Mouse (Mus musculus) MN1 (cell line): ENCODE data around the gene Dst.

ENCODE experiments used
- DNase-seq: peaks from one replicate; pipeline ENCODE4 v3.0.0-alpha.2; 2016; ENCODE audit warnings: low spot score

Gene Dst

GRCm38 (mm10) chr1:34102604-34103003 lies 194.6 kb downstream of the Dst start:
- DNase-seq: no peak

- no peak for DNase-seq
Measured at GRCm38 (mm10) chr1:34103176-34103575, 195.2 kb downstream of the Dst start.

DNA sequence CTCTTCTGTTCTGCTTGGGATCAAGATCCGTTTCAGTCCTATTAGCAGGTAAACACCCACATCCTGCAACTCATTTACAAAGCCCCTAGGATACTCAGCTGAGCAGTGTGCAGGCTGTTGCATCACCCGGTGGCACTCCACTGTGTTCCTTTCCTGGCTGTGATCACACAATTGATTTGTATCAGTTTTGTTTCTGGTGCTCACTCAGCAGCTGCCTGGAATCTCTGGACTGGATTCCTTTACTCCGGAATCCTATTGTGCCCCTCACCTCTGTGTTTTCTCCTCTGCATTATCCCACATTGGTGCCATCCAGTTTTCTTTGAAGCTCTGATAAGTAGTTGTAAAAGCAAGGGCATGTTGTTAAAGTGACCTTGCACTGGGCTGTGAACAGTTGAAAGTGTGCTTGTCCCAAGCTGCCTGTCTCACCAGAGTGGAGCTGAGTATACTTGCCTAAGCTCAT lies 195.7 kb downstream of the Dst start:
- DNase-seq: peak; percentile 89

GRCm38 (mm10) chr1:34104846-34105245 lies 196.8 kb downstream of the Dst start:
- no peak for DNase-seq

DNA sequence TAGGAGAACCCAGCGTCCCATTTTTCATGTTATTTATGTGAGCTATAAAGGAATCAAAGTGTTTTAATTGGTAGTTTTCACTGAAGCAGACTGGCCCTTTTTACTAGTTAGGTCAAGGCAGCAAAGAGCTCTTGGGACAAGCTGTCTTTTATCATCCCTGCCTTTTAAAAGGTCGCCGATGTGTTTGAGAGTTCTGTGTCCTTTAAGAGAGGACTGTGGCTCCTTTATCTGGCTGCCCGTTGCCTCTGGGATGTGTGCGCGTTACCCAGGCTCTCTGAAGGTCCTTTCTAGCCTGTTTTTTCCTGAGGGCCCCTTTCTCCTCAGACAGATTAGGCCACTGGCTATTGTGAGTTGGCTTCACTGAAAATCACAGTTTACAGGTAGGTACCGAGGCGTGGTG lies 198.6 kb downstream of the Dst start:
- DNase-seq: no peak

DNA sequence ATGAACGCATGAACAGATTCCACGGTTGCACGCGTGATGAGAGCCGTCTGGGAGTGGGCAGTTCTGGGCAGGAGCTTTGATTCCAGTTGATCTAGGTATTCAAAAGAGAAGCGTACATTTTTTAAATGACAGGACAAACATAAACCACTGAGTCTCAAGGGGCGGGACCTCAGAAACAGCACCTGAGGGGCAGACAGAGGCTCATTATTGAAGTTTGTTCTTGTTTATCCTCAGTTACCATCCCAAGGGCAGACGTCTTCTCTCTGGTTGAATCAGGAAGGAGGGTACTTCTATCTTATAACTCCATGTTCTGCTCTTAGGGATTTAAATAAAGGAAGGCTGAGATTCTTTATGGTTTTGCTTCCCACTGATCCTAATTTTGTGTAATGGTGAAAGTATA lies 199.1 kb downstream of the Dst start:
- DNase-seq: no peak

- no peak for DNase-seq
Measured at GRCm38 (mm10) chr1:34109599-34110210, 201.7 kb downstream of the Dst start.

GRCm38 (mm10) chr1:34110862-34111261 lies 202.8 kb downstream of the Dst start:
- no peak for DNase-seq

GRCm38 (mm10) chr1:34111954-34112353 lies 203.9 kb downstream of the Dst start:
- DNase-seq: no peak

DNA sequence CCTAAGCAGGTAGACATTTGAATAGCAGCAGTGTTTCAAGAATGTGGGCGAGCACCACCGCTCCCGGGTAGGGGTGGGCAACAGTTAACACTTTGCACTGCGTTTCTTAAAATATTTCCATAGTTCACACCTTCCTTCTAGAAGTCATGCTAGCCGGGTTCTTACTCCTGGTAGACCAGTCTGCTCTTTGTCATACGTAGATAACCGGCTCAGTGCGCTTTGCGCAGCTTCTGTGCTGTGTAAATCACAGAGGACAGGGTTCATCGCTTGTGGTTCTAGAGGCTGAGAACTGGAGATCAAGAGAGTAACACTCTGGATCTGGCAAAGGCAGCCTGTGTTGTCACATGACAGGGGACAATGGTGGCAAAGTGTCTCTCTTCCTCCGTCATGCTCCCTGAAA lies 208.4 kb downstream of the Dst start:
- no peak for DNase-seq

- DNase-seq: no peak
Measured at GRCm38 (mm10) chr1:34117056-34117455, 209.0 kb downstream of the Dst start.

GRCm38 (mm10) chr1:34117709-34118108 lies 209.7 kb downstream of the Dst start:
- DNase-seq: peak; percentile 48

DNA sequence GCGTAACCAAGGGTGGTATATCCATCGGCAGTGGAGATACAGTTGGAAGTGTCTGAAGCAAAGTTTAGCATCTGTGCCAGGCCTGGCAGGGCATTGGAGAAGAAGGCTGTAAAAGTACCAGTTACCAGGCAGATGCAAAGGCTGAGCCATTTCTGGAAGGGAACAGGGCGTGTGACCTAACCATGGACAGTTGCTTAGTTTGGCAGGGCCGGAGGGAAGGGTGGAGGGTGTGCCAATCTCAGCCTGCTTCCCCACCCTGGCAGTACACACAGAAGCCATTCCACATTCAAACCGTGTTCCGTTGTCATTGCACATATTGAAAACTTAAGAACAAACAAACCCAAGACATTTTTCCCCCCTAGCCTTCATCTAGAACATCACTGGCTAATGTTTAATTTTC lies 212.0 kb downstream of the Dst start:
- no peak for DNase-seq

DNA sequence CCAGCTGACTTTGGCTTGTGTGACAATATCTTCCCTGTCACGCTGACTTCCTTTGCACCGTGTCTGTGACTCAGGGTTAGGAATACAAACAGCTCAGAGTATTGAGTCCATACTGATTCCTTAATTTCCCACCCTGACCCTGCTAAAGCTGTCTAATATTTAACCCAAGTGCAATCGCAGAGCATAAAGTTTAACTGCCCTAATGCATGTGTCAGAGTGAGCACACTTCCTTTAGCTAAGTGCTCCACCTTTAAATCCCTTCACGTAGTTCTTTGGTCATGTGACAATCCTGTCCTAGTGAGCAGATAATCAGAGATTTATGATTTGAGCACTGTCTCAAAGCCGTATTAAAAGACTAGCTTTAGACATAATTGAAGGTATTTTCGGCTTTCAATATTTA lies 212.6 kb downstream of the Dst start:
- DNase-seq: no peak

- no peak for DNase-seq
Measured at GRCm38 (mm10) chr1:34121157-34122015, 213.4 kb downstream of the Dst start.

GRCm38 (mm10) chr1:34122198-34122597 lies 214.2 kb downstream of the Dst start:
- DNase-seq: no peak

DNA sequence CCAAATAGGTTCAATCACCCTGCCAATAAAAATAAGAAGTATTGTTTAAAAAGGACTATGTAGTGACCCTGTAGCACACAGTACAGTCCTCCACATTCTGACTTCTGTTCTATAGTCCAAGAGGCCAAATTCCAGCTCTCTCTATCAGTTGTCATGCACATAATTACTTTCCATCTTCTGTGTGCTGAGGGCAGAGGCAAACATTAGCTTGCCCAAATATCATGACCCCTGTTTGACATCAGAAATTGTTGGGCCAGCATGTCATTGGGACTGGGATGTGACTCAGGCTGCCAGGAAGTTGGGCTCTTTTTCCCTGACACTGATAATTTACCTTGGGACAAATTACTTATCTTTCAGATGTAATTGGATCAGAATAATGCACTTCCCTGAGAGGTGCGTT lies 214.9 kb downstream of the Dst start:
- DNase-seq: no peak

- DNase-seq: no peak
Measured at GRCm38 (mm10) chr1:34123334-34123733, 215.3 kb downstream of the Dst start.

DNA sequence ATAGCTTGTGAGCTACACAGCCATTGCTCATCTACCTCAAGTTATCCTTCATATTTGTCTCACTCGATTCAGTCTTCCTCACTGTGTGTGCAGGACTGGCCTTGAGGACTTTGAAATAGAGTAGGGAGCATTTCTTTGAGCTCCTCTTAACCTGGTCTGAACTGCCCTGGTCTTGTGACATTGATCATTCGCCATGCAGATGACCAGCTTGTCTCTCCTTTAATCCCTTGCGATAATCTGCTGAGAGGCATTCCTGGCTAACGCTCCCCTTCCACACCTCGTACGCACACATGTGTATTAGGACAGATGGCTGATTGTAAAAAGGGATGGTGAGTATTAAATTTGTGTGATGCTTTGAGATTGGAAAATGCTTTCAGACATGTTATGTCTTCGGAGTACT lies 216.4 kb downstream of the Dst start:
- DNase-seq: no peak

DNA sequence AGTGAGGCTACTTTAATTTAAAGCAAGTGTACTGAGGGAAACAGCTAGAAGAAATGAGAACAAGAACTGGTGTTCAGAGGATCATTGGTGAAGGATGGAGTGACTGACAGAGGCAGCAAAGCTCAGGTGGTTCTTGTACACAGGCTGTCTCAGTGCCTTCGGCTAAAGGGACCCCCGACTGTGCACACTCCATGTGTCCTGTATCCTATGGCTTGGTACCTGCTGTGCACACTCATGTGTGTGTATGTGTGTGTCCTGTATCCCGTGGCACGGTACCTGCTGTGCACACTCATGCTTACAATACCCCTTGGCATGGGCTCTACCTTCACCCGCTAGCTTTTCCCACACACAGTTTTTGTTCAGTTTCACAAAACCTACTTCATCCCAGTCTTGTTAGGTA lies 217.1 kb downstream of the Dst start:
- DNase-seq: no peak

DNA sequence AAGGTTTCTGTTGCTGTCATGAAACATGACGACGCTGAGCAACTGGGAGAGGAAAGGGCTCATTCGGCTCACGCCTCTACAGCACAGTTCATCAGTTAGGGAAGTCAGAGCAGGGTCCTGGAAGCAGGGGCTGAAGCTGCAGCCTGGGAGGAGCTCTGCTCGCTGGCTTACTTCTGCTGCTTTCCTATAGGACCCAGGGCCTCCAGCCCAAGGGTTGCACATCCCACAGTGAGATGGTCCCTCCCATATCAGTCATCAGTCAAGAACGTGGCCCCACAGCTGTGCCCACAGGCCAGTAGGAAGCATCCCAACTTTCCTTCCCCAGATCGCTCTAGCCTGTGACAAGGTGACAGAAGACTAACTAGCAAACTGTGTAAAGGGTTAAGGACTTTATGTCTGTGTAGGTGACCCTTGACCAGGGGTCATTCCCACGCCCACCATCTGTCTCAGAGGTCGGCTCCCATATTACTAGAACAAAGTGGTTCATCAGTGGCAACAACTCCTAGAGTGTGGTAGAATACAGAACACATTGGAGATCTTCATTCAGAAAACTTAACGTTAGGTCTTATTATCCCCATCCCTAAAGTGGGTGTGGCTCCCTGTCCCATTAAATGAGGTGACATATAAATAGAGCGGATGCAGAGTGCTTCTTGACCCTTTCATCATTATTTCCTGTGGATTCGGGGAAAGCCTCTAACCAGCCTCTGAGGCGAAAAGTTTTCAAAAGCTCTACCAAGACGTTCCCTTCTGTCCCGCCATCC lies 219.9 kb downstream of the Dst start:
- DNase-seq: no peak

- no peak for DNase-seq
Measured at GRCm38 (mm10) chr1:34128796-34129195, 220.8 kb downstream of the Dst start.

- no peak for DNase-seq
Measured at GRCm38 (mm10) chr1:34129691-34130090, 221.7 kb downstream of the Dst start.
